Mouse (Mus musculus): ENCODE measurements around the gene Umad1.

The Umad1 gene

GRCm38 (mm10) chr6:8259004-8259666, at the start of gene Umad1, which contains the start of the genes Rpa3 and Gm45062:
Gene Umad1, plus strand, starts transcription at chr6:8259288.
Gene Rpa3, minus strand, starts transcription at chr6:8259173.
Gene Gm45062, plus strand, starts transcription at chr6:8259450.
- peak; percentile 100 for DNase-seq

GRCm38 (mm10) chr6:8209866-8210186, 49.3 kb upstream of the Umad1 start:
- no peak for DNase-seq

- no peak for DNase-seq
These were observed 48.4 kb upstream of the Umad1 start for GRCm38 (mm10) chr6:8210661-8211060.

GRCm38 (mm10) chr6:8227035-8227434, 32.1 kb upstream of the Umad1 start:
- no peak for DNase-seq

GRCm38 (mm10) chr6:8228596-8228995, 30.5 kb upstream of the Umad1 start:
- no peak for DNase-seq

GRCm38 (mm10) chr6:8258316-8258715, 772 bp upstream of the Umad1 start:
- DNase-seq, result no peak

GRCm38 (mm10) chr6:8259667-8260044, 568 bp downstream of the Umad1 start:
- no peak for DNase-seq

- DNase-seq, result no peak
These were observed 12.0 kb downstream of the Umad1 start for GRCm38 (mm10) chr6:8271047-8271446.

GRCm38 (mm10) chr6:8274387-8275054, 15.4 kb downstream of the Umad1 start:
- DNase-seq, result no peak

GRCm38 (mm10) chr6:8275098-8275497, 16.0 kb downstream of the Umad1 start:
- peak; percentile 90 for DNase-seq

- no peak for DNase-seq
These were observed 17.3 kb downstream of the Umad1 start for GRCm38 (mm10) chr6:8276431-8276830.

- no peak for DNase-seq
These were observed 19.4 kb downstream of the Umad1 start for GRCm38 (mm10) chr6:8278426-8279002.

GRCm38 (mm10) chr6:8283255-8283654, 24.2 kb downstream of the Umad1 start:
- no peak for DNase-seq

- DNase-seq, result no peak
These were observed 26.4 kb downstream of the Umad1 start for GRCm38 (mm10) chr6:8285401-8285960.

GRCm38 (mm10) chr6:8286146-8286545, 27.1 kb downstream of the Umad1 start:
- DNase-seq, result no peak

- DNase-seq, result no peak
These were observed 29.9 kb downstream of the Umad1 start for GRCm38 (mm10) chr6:8288755-8289580.

- DNase-seq, result no peak
These were observed 35.1 kb downstream of the Umad1 start for GRCm38 (mm10) chr6:8294048-8294784.

- DNase-seq, result no peak
These were observed 40.2 kb downstream of the Umad1 start for GRCm38 (mm10) chr6:8299066-8299863.

GRCm38 (mm10) chr6:8307878-8308775, 49.0 kb downstream of the Umad1 start:
- DNase-seq, result no peak

GRCm38 (mm10) chr6:8312554-8312953, 53.5 kb downstream of the Umad1 start:
- DNase-seq, result no peak

Measured in heart, adult 11 months (tissue).